Mouse (Mus musculus): ENCODE data around the gene Tecpr2.

DNA sequence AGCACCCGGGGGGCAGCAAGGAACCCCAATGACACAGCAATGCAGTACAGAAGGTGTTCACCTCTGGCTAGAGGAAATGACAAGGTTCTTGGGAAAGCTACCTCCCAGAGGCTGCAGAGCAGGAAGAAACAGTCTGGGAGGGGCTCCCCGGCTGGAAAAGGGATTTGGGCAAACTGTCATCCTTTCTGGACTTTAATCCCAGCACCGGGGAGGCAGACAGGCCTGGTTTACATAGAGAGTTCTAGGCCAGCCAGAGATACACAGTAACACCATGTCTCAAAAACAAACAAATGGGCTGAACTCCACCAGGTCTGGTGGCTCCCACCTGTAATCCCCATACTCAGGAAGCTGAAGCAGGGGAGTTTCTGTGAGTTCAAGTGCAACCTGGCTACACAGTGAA, 104.2 kb downstream of the Tecpr2 start:
- TF ChIP-seq POLR2A (IDR thresholded peaks at IDR 0.05; ENCODE audit: low read depth, low read length) (no peak), CTCF (IDR thresholded peaks at IDR 0.05; ENCODE audit: borderline replicate concordance, insufficient read depth, low read length) (no peak)

Measured in embryonic fibroblast, embryonic 13.5 days (primary cell).